Mouse (Mus musculus) heart, postnatal 10 days (tissue): ENCODE data around the gene Prl. TPM values are rescaled to one million over a fixed set of nuclear protein-coding genes. Genes with fewer than 3 reads are reported as not detected.
"Not testable (repeated sequence)": the region's sequence is repeated elsewhere in the genome, so short reads cannot be mapped to it uniquely, and the experiment has no call there.

Experiments used
- DNase-seq, 2 experiments: peaks; one replicate each; pipeline ENCODE4 v3.0.0; 2021
- intact Hi-C: fragments of 180-260 bp; cut with DNase I; formaldehyde crosslinking; loops from one replicate; pipeline ENCODE4 v1.15.1; 2025
- total RNA-seq, 2 experiments: library from RNA; stranded (reverse); gene quantifications; 2 replicates each; pipeline ENCODE4 v1.2.3; 2021

Prl gene
- not detected for total RNA-seq

GRCm38 (mm10) chr13:27057270-27057669 is at the start of gene Prl:
Gene Prl, plus strand, starts transcription at chr13:27057570.
- intact Hi-C loops, result no loop called here
- DNase-seq, result no peak

- intact Hi-C loops, result no loop called here
- no peak for DNase-seq
These were observed 30.8 kb upstream of the Prl start for GRCm38 (mm10) chr13:27026614-27027013.

GRCm38 (mm10) chr13:27027376-27027775 is 30.0 kb upstream of the Prl start:
- DNase-seq, result no peak
- intact Hi-C loops, result no loop called here

- intact Hi-C loops, result no loop called here
These were observed 28.7 kb upstream of the Prl start for GRCm38 (mm10) chr13:27028501-27029240.

GRCm38 (mm10) chr13:27031101-27031852 is 26.1 kb upstream of the Prl start:
- intact Hi-C loops, result no loop called here
- DNase-seq, result no peak

More at GRCm38 (mm10) chr13:27028501-27029240, 28.7 kb upstream of the Prl start:
- no peak for DNase-seq

GRCm38 (mm10) chr13:27031853-27032240 is 25.5 kb upstream of the Prl start:
- no peak for DNase-seq
- intact Hi-C loops, result no loop called here

GRCm38 (mm10) chr13:27032998-27033397 is 24.4 kb upstream of the Prl start:
- no peak for DNase-seq
- intact Hi-C loops, result no loop called here

GRCm38 (mm10) chr13:27042185-27042584 is 15.2 kb upstream of the Prl start:
- no peak for DNase-seq
- intact Hi-C loops, result no loop called here

GRCm38 (mm10) chr13:27043326-27043725 is 14.0 kb upstream of the Prl start:
- intact Hi-C loops, result no loop called here
- no peak for DNase-seq

GRCm38 (mm10) chr13:27059177-27059576 is 1.8 kb downstream of the Prl start:
- DNase-seq, result peak; percentile 0 to 11
- intact Hi-C loops, result no loop called here

GRCm38 (mm10) chr13:27093890-27094289 is 36.5 kb downstream of the Prl start, which contains the start of gene Prl3d1:
Gene Prl3d1, plus strand, starts transcription at chr13:27094190.
- DNase-seq, intact Hi-C loops: not testable (repeated sequence)

Other genes starting within 250 kb of the Prl start
- not detected for gene Prl3d1, start 36.6 kb downstream of the Prl start, total RNA-seq
- not detected for gene Prl3d2, start 64.1 kb downstream of the Prl start, total RNA-seq
- not detected for gene Prl3d3, start 99.2 kb downstream of the Prl start, total RNA-seq
- gene Prl3c1, start 139.1 kb downstream of the Prl start, total RNA-seq, result not detected
- gene Prl3b1, start 184.3 kb downstream of the Prl start, total RNA-seq, result not detected
- gene Prl3a1, start 201.9 kb downstream of the Prl start, total RNA-seq, result not detected